Mouse (Mus musculus) forebrain, postnatal 0 days (tissue): ENCODE data around the gene Sgce. TPM values are rescaled to one million over a fixed set of nuclear protein-coding genes. Genes with fewer than 3 reads are reported as not detected.

Experiments used
- ATAC-seq: fragments of 200-750 bp; cut with Nextera tagmentation; 2 replicates; pipeline ENCODE4 v1.8.0; 2017; ENCODE audit warnings: mild to moderate bottlenecking, moderate library complexity
- DNase-seq: peaks from one replicate; pipeline ENCODE4 v3.0.0-alpha.2; 2015
- H3K27ac ChIP-seq: fragments of 300-500 bp; sonication (generic); 2 replicates; pipeline ENCODE4 v1.5.1; 2014; ENCODE audit warnings: low read depth, mild to moderate bottlenecking, antibody characterized with exemption, low read length, moderate library complexity, mixed read lengths
- H3K27me3 ChIP-seq: fragments of 300-500 bp; sonication (generic); 2 replicates; pipeline ENCODE4 v1.6.1; 2014; ENCODE audit warnings: mild to moderate bottlenecking, low read length, mixed read lengths; ENCODE audit not compliant: insufficient read depth
- H3K36me3 ChIP-seq: fragments of 300-500 bp; sonication (generic); 2 replicates; pipeline ENCODE4 v1.6.1; 2014; ENCODE audit warnings: mild to moderate bottlenecking, moderate library complexity; ENCODE audit not compliant: insufficient read depth
- H3K4me1 ChIP-seq: fragments of 300-500 bp; sonication (generic); 2 replicates; pipeline ENCODE4 v1.6.1; 2014; ENCODE audit warnings: antibody characterized with exemption; ENCODE audit not compliant: insufficient read depth
- H3K4me2 ChIP-seq: fragments of 300-500 bp; sonication (generic); 2 replicates; pipeline ENCODE4 v1.6.1; 2014; ENCODE audit warnings: low read depth, mild to moderate bottlenecking, moderate library complexity
- H3K4me3 ChIP-seq: fragments of 300-500 bp; sonication (generic); 2 replicates; pipeline ENCODE4 v1.5.1; 2014; ENCODE audit warnings: low read depth, low read length, mixed read lengths
- H3K9ac ChIP-seq: fragments of 300-500 bp; sonication (generic); 2 replicates; pipeline ENCODE4 v1.6.1; 2014; ENCODE audit warnings: mild to moderate bottlenecking
- H3K9me3 ChIP-seq: fragments of 300-500 bp; sonication (generic); 2 replicates; pipeline ENCODE4 v1.6.1; 2016; ENCODE audit warnings: low read length
- CTCF ChIP-seq: sonication (generic); IDR thresholded peaks from 2 replicates; pipeline ENCODE4 v1.5.1; 2016; ENCODE audit warnings: antibody characterized with exemption, control low read depth, low read depth
- WGBS: fragments of 180-500 bp; shearing (Covaris S2); extraction: QIAGEN DNeasy Blood & Tissue Kit; methylation state at CpG from one replicate; pipeline ENCODE4 v1.1.7; 2014; 5-methylcytosine and 5-hydroxymethylcytosine counted together
- polyA plus RNA-seq: library from polyadenylated mRNA; unstranded; fragments of >200 nt; fragmentation: Nextera tagmentation; extraction: Ambion mirVana; gene quantifications from 2 replicates; pipeline ENCODE4 v1.2.1, GENCODE M21; 2015
- total RNA-seq: library from RNA; depleted of rRNA; stranded (reverse); fragments of >200 nt; gene quantifications from 2 replicates; pipeline ENCODE4 v1.2.3, GENCODE M21; 2014

Gene Sgce
- total and polyA plus RNA-seq, 2 experiments from 2014 or later: 39.4 to 44.5 TPM

- TF ChIP-seq CTCF: no peak
- Histone ChIP-seq H3K4me3 (no peak overlapping the region), H3K9me3 (no peaks in the 10 kb centered on the region), H3K4me2 (no peak overlapping the region), H3K36me3 (no peaks in the 10 kb centered on the region), H3K27ac (no peak overlapping the region), H3K9ac (no peak overlapping the region), H3K27me3 (no peaks in the 10 kb centered on the region), H3K4me1 (no peaks in the 10 kb centered on the region)
- ATAC-seq (no peak), DNase-seq (no peak)
- WGBS: 89% methylated on average over 8 of the region's 8 CpGs
Observed at GRCm38 (mm10) chr6:4701641-4702040, 45.4 kb downstream of the Sgce start.

GRCm38 (mm10) chr6:4695778-4696177, 51.2 kb downstream of the Sgce start:
- ATAC-seq (no peak), DNase-seq (no peak)
- H3K4me3 ChIP-seq: no peak overlapping the region
- no peak overlapping the region for H3K9ac ChIP-seq
- 65% methylated on average over 3 of the region's 3 CpGs for WGBS
- no peaks in the 10 kb centered on the region for H3K36me3 ChIP-seq
- no peaks in the 10 kb centered on the region for H3K4me1 ChIP-seq
- H3K27ac ChIP-seq: no peak overlapping the region
- no peak overlapping the region for H3K4me2 ChIP-seq
- H3K9me3 ChIP-seq: no peaks in the 10 kb centered on the region
- no peaks in the 10 kb centered on the region for H3K27me3 ChIP-seq
- no peak for TF ChIP-seq CTCF

- Histone ChIP-seq H3K9me3 (no peaks in the 10 kb centered on the region), H3K27ac (no peak overlapping the region), H3K27me3 (no peaks in the 10 kb centered on the region), H3K4me1 (no peaks in the 10 kb centered on the region), H3K36me3 (no peaks in the 10 kb centered on the region), H3K9ac (no peak overlapping the region), H3K4me3 (no peak overlapping the region), H3K4me2 (no peak overlapping the region)
- 61% methylated on average over 8 of the region's 8 CpGs for WGBS
- ATAC-seq (no peak), DNase-seq (no peak)
- no peak for TF ChIP-seq CTCF
Observed at GRCm38 (mm10) chr6:4694672-4695231, 52.3 kb downstream of the Sgce start.

- DNase-seq: no peak
- H3K4me2 ChIP-seq: no peak overlapping the region
- H3K27me3 ChIP-seq: no peaks in the 10 kb centered on the region
- no peaks in the 10 kb centered on the region for H3K4me1 ChIP-seq
- TF ChIP-seq CTCF: no peak
- WGBS: 57% methylated on average over 10 of the region's 10 CpGs
- H3K9ac ChIP-seq: no peak overlapping the region
- ATAC-seq: no peak
- H3K9me3 ChIP-seq: no peaks in the 10 kb centered on the region
- H3K36me3 ChIP-seq: no peaks in the 10 kb centered on the region
- H3K27ac ChIP-seq: no peak overlapping the region
- no peak overlapping the region for H3K4me3 ChIP-seq
Observed at GRCm38 (mm10) chr6:4693544-4693943, 53.5 kb downstream of the Sgce start.

GRCm38 (mm10) chr6:4690438-4690837, 56.6 kb downstream of the Sgce start:
- H3K4me1 ChIP-seq: no peaks in the 10 kb centered on the region
- DNase-seq: no peak
- H3K36me3 ChIP-seq: no peaks in the 10 kb centered on the region
- no peak overlapping the region for H3K9ac ChIP-seq
- no peak overlapping the region for H3K27ac ChIP-seq
- H3K4me2 ChIP-seq: no peak overlapping the region
- WGBS: 85% methylated on average over 4 of the region's 4 CpGs
- no peaks in the 10 kb centered on the region for H3K27me3 ChIP-seq
- no peak for ATAC-seq
- no peak overlapping the region for H3K4me3 ChIP-seq
- no peaks in the 10 kb centered on the region for H3K9me3 ChIP-seq
- TF ChIP-seq CTCF: no peak

GRCm38 (mm10) chr6:4684706-4685340, 62.2 kb downstream of the Sgce start:
- H3K4me1 ChIP-seq: no peaks in the 10 kb centered on the region
- DNase-seq (no peak), ATAC-seq (no peak)
- H3K9ac ChIP-seq: no peak overlapping the region
- no peaks in the 10 kb centered on the region for H3K36me3 ChIP-seq
- H3K4me2 ChIP-seq: no peak overlapping the region
- H3K9me3 ChIP-seq: no peaks in the 10 kb centered on the region
- no peak for TF ChIP-seq CTCF
- H3K27me3 ChIP-seq: no peaks in the 10 kb centered on the region
- no peak overlapping the region for H3K27ac ChIP-seq
- WGBS: 72% methylated on average over 10 of the region's 10 CpGs
- H3K4me3 ChIP-seq: no peak overlapping the region

GRCm38 (mm10) chr6:4680576-4680975, 66.4 kb downstream of the Sgce start:
- no peaks in the 10 kb centered on the region for H3K4me1 ChIP-seq
- ATAC-seq (no peak), DNase-seq (no peak)
- H3K36me3 ChIP-seq: no peaks in the 10 kb centered on the region
- TF ChIP-seq CTCF: no peak
- WGBS: 70% methylated on average over 4 of the region's 4 CpGs
- H3K9ac ChIP-seq: no peak overlapping the region
- no peak overlapping the region for H3K4me3 ChIP-seq
- H3K9me3 ChIP-seq: no peaks in the 10 kb centered on the region
- H3K4me2 ChIP-seq: no peak overlapping the region
- no peak overlapping the region for H3K27ac ChIP-seq
- no peaks in the 10 kb centered on the region for H3K27me3 ChIP-seq
